Mouse (Mus musculus): Measurements from ENCODE around the gene Ovol3. TPM values are rescaled to one million over a fixed set of nuclear protein-coding genes. Genes with fewer than 3 reads are reported as not detected.
A peak's percentile ranks its signal among the peaks of the same experiment; 100 is the strongest.

Gene Ovol3
- polyA plus RNA-seq, 1 experiment from 2014 or later, result not detected

GRCm38 (mm10) chr7:30184641-30185348 lies 50.7 kb downstream of the Ovol3 start:
- H3K9me3 ChIP-seq (ENCODE audit: control insufficient read depth, low read length), result no peaks in the 10 kb centered on the region
- H3K9ac ChIP-seq (ENCODE audit: low read depth, low read length), result no peak overlapping the region
- DNase-seq (ENCODE audit: low spot score) (no peak), ATAC-seq (replicated peaks; ENCODE audit: low FRiP score) (no peak)
- peaks cover 29% of the 10 kb centered on the region for H3K36me3 ChIP-seq (ENCODE audit: control insufficient read depth, insufficient read depth, low read length)
- H3K27me3 ChIP-seq (replicated peaks; ENCODE audit: control insufficient read depth, insufficient read depth, low read length), result no peaks in the 10 kb centered on the region
- H3K27ac ChIP-seq (ENCODE audit: low read depth, low read length), result no peak overlapping the region
- H3K4me1 ChIP-seq (replicated peaks; ENCODE audit: control insufficient read depth, insufficient read depth, low read length), result peaks cover 11% of the 10 kb centered on the region
- 70% methylated on average over 13 of the region's 13 CpGs for WGBS
- H3K4me3 ChIP-seq (ENCODE audit: low read depth, low read length), result no peak overlapping the region
- H3K4me2 ChIP-seq, result peak overlapping the region; percentile 67

GRCm38 (mm10) chr7:30183879-30184289 lies 51.6 kb downstream of the Ovol3 start, which contains the start of gene Cox7a1:
Gene Cox7a1 (plus strand): TSS chr7:30184144.
- peak; percentile 80 for DNase-seq (ENCODE audit: low spot score)
- Histone ChIP-seq H3K36me3 (ENCODE audit: control insufficient read depth, insufficient read depth, low read length) (peaks cover 26% of the 10 kb centered on the region), H3K9ac (ENCODE audit: low read depth, low read length) (peak within 1 kb of the TSS; percentile 26; the same call in 1 of the 2 replicates), H3K4me2 (peak within 1 kb of the TSS; percentile 67), H3K9me3 (ENCODE audit: control insufficient read depth, low read length) (no peaks in the 10 kb centered on the region), H3K4me3 (ENCODE audit: low read depth, low read length) (peak within 1 kb of the TSS; percentile 38), H3K27me3 (replicated peaks; ENCODE audit: control insufficient read depth, insufficient read depth, low read length) (no peaks in the 10 kb centered on the region), H3K4me1 (replicated peaks; ENCODE audit: control insufficient read depth, insufficient read depth, low read length) (peaks cover 11% of the 10 kb centered on the region), H3K27ac (ENCODE audit: low read depth, low read length) (0 out of 2 replicates have a peak within 1 kb of the TSS, but pooled peaks have one; percentile 13)
- ATAC-seq (replicated peaks; ENCODE audit: low FRiP score), result peak; percentile 89
- WGBS, result under 1% methylated on average over 11 of the region's 11 CpGs

Other genes starting within 250 kb of the Ovol3 start
- 1.4 and 1.8 TPM in 2 replicates for gene Zfp14, start 184.3 kb downstream of the Ovol3 start, polyA plus RNA-seq (2014; fragmentation: Nextera tagmentation; extraction: Ambion mirVana)
- gene Zfp82, start 162.8 kb downstream of the Ovol3 start, polyA plus RNA-seq (2014; fragmentation: Nextera tagmentation; extraction: Ambion mirVana), result 3.9 and 4.1 TPM in 2 replicates
- 0.32 and 0.43 TPM in 2 replicates for gene Gm26920, start 145.3 kb downstream of the Ovol3 start, polyA plus RNA-seq (2014; fragmentation: Nextera tagmentation; extraction: Ambion mirVana)
- 7.6 and 7.7 TPM in 2 replicates for gene Zfp566, start 145.2 kb downstream of the Ovol3 start, polyA plus RNA-seq (2014; fragmentation: Nextera tagmentation; extraction: Ambion mirVana)
- gene Zfp260, start 140.9 kb downstream of the Ovol3 start, polyA plus RNA-seq (2014; fragmentation: Nextera tagmentation; extraction: Ambion mirVana), result 48.6 and 54.6 TPM in 2 replicates
- gene Zfp382, start 113.8 kb downstream of the Ovol3 start, polyA plus RNA-seq (2014; fragmentation: Nextera tagmentation; extraction: Ambion mirVana), result 2.8 and 2.9 TPM in 2 replicates
- 7.5 and 8.8 TPM in 2 replicates for gene Zfp146, start 66.0 kb downstream of the Ovol3 start, polyA plus RNA-seq (2014; fragmentation: Nextera tagmentation; extraction: Ambion mirVana)
- 4.7 and 5.1 TPM in 2 replicates for gene Cox7a1, start 51.6 kb downstream of the Ovol3 start, polyA plus RNA-seq (2014; fragmentation: Nextera tagmentation; extraction: Ambion mirVana)
- 45.1 and 54.9 TPM in 2 replicates for gene Capns1, start 36.9 kb downstream of the Ovol3 start, polyA plus RNA-seq (2014; fragmentation: Nextera tagmentation; extraction: Ambion mirVana)
- gene Polr2i, start 3.8 kb downstream of the Ovol3 start, polyA plus RNA-seq (2014; fragmentation: Nextera tagmentation; extraction: Ambion mirVana), result 109 and 129 TPM in 2 replicates
- 124 and 126 TPM in 2 replicates for gene Tbcb, start 3.5 kb downstream of the Ovol3 start, polyA plus RNA-seq (2014; fragmentation: Nextera tagmentation; extraction: Ambion mirVana)
- not detected in 2 replicates for gene Thap8, start 44.4 kb upstream of the Ovol3 start, polyA plus RNA-seq (2014; fragmentation: Nextera tagmentation; extraction: Ambion mirVana)
- gene Wdr62, start 44.7 kb upstream of the Ovol3 start, polyA plus RNA-seq (2014; fragmentation: Nextera tagmentation; extraction: Ambion mirVana), result 15.3 and 16.0 TPM in 2 replicates
- 16.3 and 17.6 TPM in 2 replicates for gene Clip3, start 56.0 kb upstream of the Ovol3 start, polyA plus RNA-seq (2014; fragmentation: Nextera tagmentation; extraction: Ambion mirVana)
- 38.7 and 43.4 TPM in 2 replicates for gene Alkbh6, start 73.0 kb upstream of the Ovol3 start, polyA plus RNA-seq (2014; fragmentation: Nextera tagmentation; extraction: Ambion mirVana)
- 25.6 and 28.9 TPM in 2 replicates for gene Syne4, start 79.1 kb upstream of the Ovol3 start, polyA plus RNA-seq (2014; fragmentation: Nextera tagmentation; extraction: Ambion mirVana)
- not detected in 2 replicates for gene E130208F15Rik, start 86.0 kb upstream of the Ovol3 start, polyA plus RNA-seq (2014; fragmentation: Nextera tagmentation; extraction: Ambion mirVana)
- gene Sdhaf1, start 88.2 kb upstream of the Ovol3 start, polyA plus RNA-seq (2014; fragmentation: Nextera tagmentation; extraction: Ambion mirVana), result 13.5 and 14.6 TPM in 2 replicates
- 3.5 TPM in 2 replicates for gene Lrfn3, start 127.0 kb upstream of the Ovol3 start, polyA plus RNA-seq (2014; fragmentation: Nextera tagmentation; extraction: Ambion mirVana)
- 60.6 and 61.9 TPM in 2 replicates for gene Tyrobp, start 178.0 kb upstream of the Ovol3 start, polyA plus RNA-seq (2014; fragmentation: Nextera tagmentation; extraction: Ambion mirVana)
- 2.2 and 2.9 TPM in 2 replicates for gene Hcst, start 184.1 kb upstream of the Ovol3 start, polyA plus RNA-seq (2014; fragmentation: Nextera tagmentation; extraction: Ambion mirVana)
- gene Nfkbid, start 186.0 kb upstream of the Ovol3 start, polyA plus RNA-seq (2014; fragmentation: Nextera tagmentation; extraction: Ambion mirVana), result 1.8 and 3.6 TPM in 2 replicates
- 18.4 and 19.1 TPM in 2 replicates for gene Aplp1, start 209.8 kb upstream of the Ovol3 start, polyA plus RNA-seq (2014; fragmentation: Nextera tagmentation; extraction: Ambion mirVana)
- gene Kirrel2, start 222.0 kb upstream of the Ovol3 start, polyA plus RNA-seq (2014; fragmentation: Nextera tagmentation; extraction: Ambion mirVana), result 0.22 and 0.95 TPM in 2 replicates
- gene Nphs1, start 222.6 kb upstream of the Ovol3 start, polyA plus RNA-seq (2014; fragmentation: Nextera tagmentation; extraction: Ambion mirVana), result 0.26 and 0.27 TPM in 2 replicates

Measured in liver, embryonic 11.5 days (tissue).